Mouse (Mus musculus) embryo, embryonic 11 days (tissue): ENCODE results near the gene Trim14.
"Not testable (repeated sequence)": the region's sequence is repeated elsewhere in the genome, so short reads cannot be mapped to it uniquely, and the experiment has no call there.

Source experiments
- DNase-seq: peaks from one replicate; pipeline ENCODE4 v3.0.0-alpha.2; 2015

Gene Trim14

DNA sequence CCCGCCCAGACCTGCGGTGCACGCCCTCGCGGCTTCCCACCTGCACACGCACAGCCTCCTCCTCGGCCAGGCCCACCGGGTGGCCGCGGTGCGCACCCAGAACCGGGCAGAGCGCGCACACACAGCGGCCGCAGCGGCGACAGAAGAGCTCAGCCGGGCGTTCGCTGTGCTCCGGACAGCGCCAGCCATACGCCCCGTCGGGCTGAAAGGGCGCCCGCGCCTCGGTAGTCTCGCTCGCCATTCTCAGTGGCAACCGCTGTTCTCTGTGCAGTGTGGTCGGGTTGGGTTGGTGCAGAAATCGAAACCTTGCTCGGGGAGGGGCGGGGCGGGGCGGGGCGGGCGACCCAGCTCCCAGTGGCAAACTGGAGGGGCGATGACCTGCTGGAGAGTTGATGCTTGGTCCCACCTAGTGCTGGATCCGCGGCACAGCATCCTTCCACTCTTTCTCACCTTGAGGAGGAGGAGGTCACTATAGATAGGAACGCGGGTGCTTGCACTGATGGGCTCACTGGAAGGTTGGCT is at the start of gene Trim14:
Gene Trim14 (minus strand): TSS at position 302 of the 522 bp plus-strand sequence.
- peak; percentile 67 for DNase-seq

DNA sequence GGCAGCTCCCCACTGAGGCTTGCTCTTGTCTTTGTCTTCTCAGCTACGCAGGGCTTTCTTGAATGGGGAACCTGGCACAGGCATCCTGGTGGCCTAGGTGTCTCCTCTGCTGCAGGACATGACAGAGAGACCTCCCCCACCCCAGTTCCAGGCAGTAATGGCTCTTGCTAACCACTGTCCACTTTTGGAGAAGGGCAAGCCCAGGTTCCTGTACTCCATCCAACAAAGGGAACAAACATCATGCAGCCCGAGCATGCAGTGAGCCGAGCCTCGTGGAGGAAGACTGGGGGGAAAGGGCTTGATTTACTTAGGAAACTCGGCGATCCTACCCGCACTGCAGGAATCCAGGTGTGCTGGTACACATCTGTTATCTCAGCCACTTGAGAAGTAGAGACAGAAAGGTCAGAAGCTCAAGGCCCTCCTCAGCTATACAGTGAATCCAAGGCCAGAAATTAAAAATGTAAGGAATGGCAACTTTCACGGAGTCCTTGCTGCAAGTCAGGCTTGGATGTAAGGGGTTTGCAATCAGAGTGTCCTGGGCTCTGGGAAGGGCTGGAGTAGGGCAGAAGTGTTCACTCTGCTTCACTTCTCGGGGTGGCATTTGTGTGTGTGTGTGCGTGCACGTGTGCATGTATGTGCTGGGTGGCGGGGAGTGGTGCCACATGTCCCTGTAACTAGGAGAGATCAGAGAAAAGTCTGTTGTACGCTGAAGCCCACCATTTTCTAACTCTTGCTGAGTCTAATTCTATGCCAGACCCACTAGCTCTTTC is 49.3 kb upstream of the Trim14 start:
- no peak for DNase-seq

DNA sequence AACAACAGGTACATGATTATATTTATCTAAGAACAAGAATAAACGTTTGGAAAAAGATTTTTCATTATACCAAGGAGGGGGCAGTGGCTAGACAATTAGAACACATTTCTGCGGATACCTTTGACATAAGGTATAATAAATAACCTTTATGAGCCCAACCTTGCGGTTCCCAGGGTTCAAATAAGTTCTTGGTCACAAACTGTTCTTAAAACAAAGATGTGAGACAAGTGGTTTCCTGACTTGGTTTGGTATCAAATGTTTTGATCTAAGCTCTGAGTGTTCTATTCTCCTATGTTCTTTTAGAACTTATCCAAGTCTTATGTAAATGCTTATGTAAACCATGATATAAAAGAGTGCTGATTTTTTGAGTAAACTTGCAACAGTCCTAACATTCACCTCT is 48.6 kb upstream of the Trim14 start:
- DNase-seq: not testable (repeated sequence)

DNA sequence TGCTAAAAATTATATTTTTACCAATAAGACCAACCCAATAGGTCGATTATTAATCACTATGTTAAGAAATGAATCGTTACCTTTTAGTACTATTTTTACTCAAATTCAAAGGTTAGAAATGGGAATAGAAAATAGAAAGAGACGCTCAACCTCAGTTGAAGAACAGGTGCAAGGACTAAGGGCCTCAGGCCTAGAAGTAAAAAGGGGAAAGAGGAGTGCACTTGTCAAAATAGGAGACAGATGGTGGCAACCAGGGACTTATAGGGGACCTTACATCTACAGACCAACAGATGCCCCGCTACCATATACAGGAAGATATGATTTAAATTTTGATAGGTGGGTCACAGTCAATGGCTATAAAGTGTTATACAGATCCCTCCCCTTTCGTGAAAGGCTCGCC is 48.1 kb upstream of the Trim14 start:
- not testable (repeated sequence) for DNase-seq

DNA sequence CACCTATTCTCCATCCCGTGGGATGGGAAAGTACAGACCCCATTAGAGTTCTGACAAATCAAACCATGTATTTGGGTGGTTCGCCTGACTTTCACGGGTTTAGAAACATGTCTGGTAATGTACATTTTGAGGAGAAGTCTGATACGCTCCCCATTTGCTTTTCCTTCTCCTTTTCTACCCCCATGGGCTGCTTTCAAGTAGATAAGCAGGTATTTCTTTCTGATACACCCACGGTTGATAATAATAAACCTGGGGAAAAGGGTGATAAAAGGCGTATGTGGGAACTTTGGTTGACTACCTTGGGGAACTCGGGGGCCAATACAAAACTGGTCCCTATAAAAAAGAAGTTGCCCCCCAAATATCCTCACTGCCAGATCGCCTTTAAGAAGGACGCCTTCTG is 46.1 kb upstream of the Trim14 start:
- not testable (repeated sequence) for DNase-seq

DNA sequence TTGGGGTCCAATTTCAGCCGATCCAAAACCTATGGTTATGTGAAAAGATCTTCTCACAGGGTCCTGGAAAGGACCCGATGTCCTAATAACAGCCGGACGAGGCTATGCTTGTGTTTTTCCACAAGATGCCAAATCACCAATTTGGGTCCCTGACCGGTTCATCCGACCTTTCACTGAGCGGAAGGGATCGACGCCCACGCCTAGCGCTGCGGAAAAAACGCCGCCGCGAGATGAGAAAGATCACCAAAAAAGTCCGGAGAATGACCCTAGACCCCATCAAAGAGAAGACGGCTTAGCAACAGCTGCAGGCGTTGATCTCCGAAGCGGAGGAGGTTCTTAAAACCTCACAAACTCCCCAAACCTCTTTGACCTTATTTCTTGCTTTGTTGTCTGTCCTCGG is 45.6 kb upstream of the Trim14 start:
- not testable (repeated sequence) for DNase-seq

DNA sequence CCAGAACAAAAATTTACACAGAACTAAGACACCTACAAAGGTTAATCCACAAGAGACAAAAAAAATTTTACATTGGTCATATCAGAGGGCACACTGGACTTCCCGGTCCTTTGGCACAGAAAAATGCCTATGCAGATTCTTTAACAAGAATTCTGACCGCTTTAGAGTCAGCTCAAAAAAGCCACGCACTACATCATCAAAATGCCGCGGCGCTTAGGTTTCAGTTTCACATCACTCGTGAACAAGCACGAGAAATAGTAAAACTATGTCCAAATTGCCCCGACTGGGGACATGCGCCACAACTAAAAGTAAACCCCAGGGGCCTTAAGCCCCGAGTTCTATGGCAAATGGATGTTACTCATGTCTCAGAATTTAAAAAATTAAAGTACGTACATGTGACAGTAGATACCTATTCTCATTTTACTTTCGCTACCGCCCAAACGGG is 44.9 kb upstream of the Trim14 start:
- DNase-seq: not testable (repeated sequence)

DNA sequence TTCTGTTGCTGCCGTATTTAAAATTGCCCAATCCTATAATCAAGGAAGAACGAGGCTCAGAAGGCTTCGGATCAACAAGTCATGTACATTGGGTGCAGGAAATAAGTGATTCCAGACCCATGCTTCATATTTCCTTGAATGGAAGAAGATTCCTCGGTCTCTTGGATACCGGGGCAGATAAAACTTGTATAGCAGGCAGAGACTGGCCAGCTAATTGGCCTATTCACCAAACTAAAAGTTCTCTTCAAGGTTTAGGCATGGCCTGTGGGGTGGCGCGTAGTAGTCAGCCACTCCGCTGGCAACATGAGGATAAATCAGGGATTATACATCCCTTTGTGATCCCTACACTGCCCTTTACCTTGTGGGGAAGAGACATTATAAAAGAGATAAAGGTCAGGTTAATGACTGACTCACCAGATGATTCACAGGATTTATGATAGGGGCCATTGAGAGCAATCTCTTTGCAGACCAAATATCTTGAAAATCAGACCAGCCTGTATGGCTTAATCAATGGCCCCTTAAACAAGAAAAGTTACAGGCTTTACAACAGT is 42.9 kb upstream of the Trim14 start:
- not testable (repeated sequence) for DNase-seq

DNA sequence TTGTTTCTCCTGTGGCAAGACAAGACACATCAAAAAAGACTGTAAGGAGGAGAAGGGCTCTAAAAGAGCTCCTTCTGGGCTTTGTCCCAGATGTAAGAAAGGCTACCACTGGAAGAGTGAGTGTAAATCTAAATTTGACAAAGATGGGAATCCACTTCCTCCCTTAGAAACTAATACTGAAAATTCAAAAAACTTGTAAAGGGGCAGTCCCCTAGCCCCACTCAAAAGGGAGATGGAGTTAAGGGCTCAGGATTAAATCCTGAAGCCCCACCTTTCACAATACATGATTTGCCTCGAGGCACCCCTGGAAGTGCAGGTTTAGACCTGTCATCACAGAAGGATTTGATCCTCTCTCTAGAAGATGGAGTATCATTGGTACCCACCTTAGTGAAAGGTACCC is 42.3 kb upstream of the Trim14 start:
- DNase-seq: no peak

DNA sequence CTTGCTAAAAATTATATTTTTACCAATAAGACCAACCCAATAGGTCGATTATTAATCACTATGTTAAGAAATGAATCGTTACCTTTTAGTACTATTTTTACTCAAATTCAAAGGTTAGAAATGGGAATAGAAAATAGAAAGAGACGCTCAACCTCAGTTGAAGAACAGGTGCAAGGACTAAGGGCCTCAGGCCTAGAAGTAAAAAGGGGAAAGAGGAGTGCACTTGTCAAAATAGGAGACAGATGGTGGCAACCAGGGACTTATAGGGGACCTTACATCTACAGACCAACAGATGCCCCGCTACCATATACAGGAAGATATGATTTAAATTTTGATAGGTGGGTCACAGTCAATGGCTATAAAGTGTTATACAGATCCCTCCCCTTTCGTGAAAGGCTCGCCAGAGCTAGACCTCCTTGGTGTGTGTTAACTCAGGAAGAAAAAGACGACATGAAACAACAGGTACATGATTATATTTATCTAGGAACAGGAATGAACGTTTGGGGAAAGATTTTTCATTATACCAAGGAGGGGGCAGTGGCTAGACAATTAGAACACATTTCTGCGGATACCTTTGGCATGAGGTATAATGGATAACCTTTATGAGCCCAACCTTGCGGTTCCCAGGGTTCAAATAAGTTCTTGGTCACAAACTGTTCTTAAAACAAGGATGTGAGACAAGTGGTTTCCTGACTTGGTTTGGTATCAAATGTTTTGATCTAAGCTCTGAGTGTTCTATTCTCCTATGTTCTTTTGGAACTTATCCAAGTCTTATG is 39.8 kb upstream of the Trim14 start:
- not testable (repeated sequence) for DNase-seq

DNA sequence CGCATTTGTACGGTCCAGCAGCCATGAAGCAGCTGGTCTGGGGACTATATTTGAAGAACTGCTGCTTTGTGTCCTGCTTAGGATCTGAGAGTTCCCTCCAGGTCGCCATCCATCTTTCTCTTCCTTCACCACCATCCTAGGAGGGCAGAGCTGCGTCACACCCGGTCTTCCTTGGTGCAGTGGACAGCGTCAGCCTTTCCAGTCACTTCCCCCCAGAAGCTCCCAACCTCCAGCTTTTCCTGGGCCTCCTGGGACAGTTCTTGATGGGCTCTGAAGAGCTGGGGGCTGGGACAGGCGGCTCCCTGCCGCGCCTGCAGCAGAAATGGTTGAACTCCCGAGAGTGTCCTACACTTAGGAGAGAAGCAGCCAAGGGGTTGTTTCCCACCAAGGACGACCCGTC is 38.9 kb upstream of the Trim14 start:
- DNase-seq: no peak

DNA sequence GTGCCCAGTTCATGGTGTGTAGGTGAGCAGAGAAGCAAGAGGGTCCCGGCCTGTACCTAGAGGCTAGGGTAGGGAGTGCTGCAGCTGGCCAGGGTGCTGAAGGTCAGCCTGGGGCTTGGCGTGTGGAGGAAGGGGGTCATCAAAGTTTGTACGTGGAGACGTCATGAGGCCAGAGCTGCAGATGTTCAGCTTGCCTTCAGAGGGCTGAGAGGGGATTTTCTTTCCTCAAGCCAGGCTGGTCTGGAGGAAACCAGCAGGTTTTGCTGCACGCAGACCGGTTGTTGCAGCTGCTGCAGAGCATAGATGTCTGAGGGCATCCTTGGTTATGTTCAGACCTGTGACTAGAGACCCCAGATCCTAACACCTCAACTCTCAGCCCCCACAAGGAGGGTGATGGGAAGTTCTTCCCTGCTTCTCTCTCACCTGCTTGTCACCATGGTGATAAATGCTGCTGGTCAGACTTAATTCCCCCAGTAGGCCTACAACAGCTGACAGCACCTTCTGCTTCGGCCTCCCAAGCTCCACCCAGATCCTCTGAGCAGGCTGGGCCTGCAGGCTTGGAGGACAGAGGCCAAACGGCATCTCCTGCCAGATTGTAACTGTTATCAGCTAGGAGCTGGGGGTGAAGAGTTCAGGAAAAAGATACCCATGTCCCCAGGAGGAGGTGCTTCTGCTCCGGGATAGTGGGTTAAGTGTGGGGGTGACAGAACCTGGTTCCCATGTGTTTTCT is 38.2 kb upstream of the Trim14 start:
- no peak for DNase-seq

DNA sequence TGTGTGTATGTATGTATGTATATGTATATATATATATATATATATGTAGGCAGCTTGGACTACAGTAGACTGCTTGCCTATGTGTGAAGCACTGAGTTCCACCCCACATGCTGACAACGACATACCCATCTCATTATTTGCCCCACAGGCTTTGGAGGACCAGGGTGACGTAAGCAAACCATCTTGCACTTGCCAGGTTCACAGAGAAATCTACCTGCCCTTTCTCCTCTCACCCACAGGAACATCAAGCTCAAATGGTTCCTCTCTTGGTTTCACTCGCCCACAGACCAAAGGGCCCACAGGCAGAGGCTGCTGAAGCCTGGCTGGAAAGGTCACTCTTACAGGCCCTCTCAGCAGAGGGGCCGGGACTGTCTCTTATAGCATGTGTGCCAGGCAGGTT is 36.7 kb upstream of the Trim14 start:
- no peak for DNase-seq

DNA sequence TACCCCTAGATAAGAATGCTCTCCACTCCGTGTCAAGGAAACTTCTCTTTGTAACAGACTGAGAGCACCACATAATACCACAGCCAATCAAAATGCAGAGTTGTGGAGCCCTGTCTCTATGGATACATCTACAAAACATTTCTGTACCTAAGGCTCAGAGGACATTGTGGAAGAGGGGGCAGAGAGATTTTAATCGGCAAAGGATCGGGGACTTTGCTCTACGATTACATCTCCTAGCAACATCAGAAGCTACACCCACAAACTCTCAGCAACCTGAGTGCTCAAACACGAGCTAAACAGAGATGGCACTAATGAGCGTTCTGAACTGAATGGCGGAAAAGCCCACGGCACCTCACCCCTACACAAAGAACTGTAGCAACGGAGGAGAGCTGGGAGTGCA is 35.8 kb upstream of the Trim14 start:
- DNase-seq: no peak

DNA sequence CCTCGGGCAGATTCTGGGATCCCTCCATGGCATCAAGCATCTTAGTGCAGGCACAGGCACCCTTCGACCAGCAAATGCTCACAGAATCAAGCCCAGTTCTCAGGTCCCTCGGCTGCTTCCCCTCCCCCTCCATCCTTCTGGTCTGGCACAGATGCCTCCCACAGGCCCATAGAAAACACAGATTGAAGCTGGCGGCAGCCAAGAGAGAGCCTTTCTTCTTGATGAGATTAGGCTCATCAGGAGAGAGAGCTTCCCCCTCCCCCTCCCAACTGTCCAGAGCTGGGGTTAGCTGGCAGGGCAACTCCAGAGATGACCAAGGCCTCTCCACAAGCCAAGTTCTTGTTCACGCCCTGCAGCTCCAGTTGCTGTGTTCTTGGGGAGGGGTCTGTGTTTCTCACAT is 33.7 kb upstream of the Trim14 start:
- peak; percentile 41 for DNase-seq

DNA sequence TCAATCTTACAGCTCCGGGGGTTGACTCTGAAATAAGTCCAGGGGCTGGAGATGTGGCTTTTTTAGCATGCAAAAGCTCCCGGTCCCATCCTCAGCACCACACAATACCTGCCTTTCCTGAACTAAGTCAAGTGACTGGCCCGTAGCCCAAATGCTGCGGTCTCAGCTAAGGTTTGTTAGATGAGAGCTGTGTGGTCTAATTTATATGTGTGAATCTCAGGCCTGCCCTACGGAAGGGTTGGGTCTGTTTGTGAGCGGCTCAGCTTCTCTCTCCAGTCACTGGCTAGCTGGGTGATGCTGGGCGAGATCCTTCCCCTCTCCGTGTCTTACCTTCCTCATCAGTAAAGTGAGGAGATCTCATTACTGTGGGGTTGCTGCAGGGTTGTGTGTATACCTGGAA is 32.2 kb upstream of the Trim14 start:
- DNase-seq: no peak

DNA sequence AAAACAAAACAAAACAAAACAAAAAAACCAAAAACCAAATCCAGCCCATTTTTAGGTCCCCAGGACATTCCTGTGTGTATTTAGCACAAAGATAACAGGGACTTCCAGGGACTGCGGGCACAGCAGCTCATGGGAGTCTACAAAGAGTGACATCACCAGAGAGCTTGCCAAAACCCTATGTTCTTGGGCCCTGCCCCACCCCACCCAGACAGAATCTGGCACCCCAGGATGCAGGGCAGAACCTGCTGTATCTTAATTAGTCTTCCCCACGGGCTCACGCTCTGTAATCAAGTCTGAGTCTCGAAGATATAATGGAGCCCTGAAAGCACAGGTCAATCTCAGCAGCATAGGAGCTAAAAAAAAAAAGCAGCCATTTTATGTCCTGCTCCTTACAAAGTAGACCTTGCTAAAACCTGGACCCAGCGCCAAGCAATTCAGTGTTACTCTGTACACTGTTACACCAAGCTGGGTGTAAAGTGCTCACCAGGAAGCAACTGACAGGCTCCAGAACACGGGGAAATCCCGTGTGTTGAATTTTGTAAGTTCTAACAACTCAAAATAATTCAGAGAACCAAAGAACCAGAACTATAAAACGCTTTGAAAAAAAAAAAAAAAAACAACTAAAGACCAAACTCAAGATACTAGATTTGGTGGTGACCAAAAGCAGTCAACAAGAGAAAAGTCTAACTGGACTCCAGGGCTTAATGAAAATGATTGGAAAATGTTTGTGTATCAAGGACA is 31.2 kb upstream of the Trim14 start:
- no peak for DNase-seq

DNA sequence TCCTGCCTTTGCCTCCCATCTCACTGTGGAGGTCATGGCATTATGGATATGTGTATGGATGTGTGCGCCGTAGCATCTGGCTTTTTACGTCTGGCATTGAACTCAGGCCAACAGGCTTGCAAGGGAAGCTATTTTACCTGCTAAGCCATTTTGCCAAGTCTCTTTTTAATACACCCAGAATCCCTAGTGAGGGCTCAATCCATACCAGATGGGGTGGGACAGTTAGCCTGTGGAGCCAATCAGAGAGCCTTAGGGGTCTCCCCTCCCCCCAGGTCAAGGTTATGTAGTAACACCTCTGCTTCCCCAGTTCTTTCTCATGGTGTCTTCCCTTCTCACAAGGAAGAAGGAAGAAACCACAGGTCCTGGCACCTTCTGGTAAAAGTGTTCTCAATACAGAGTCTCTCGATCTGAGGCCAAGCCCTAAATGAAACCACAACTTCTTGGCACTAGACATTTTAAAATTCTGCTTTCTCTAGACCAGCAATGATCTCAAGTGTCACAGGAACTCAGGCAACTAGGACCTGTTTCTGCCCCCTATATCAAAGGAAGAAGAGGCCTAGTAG is 29.5 kb upstream of the Trim14 start:
- no peak for DNase-seq

DNA sequence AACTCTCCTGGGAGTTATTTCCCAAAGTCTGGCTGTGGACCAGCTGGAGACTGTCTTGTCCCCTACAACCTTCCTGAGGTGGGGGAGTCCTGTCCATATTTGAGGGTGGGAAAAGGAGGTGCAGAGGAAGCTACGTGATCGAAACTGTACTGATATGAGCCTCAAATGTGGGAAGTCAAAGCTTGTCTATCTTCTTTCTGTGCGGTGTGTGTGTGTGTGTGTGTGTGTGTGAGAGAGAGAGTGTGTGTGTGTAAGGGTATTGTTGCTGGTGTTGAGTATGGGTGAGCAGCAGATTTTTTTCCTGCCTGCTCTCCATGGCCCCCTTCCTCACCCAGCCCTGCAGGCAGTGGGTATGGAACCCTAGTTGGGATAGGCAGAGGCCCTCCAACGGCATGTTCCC is 28.3 kb upstream of the Trim14 start:
- no peak for DNase-seq

DNA sequence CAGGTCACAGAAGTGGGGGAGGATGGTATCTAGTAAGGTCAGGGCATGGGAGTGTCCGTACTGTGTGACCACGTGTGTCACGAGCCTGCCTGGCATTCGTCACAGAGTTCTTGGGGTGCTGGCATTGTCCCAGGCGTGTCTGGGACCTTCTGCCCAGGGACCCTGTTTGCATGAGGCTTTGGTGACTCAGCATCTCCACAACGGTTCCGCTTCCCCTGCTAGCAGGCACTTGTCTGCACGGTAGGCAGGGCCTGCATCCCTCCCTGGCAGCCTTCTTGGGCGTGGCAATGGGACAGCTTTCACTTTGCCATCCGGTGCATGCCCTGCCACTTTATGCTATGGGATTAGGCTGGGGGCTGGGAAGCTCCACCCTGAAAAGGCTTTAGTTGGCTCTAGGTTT is 27.9 kb upstream of the Trim14 start:
- no peak for DNase-seq

DNA sequence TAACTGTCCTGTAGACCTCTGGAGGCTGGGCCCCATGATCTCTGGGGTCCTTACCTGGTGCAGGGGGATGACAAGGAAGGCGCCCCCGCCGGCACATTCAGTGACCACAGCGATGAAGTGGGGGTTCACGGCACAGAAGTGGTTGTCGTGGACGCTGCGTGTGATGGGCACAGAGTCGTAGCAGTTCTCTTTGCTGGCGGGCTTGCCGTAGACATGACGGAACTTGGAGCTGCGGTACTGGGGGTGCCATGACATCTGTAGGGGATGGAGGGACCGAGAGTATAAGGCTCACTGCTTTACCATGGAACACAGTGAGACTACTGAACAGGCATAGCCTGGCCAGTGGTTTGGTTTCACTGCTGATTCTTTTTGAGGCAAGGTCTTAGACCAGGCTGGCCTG is 26.9 kb upstream of the Trim14 start:
- DNase-seq: no peak

DNA sequence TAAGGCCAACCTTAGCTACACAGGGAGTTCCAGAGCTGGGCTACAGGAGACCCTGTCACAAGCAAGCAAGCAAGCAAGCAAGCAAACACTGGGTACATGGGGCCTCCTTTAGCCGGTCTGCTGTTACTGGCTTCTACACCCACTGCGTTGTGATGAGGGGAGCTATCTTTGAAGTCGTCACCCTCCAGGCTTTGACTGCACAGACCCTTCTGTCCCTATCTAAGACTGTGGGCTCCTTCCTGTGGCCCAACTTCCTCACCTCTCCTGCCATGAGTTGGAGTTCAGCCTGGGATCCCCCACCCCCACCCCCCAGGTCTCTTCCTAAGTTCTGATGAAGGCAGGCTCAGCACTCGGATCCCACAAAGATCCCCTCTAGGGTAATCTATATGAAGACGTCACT is 26.1 kb upstream of the Trim14 start:
- no peak for DNase-seq
